Mouse (Mus musculus) kidney, adult 2 months (tissue): ENCODE results near the gene Zfp710. TPM values are rescaled to one million over a fixed set of nuclear protein-coding genes. Genes with fewer than 3 reads are reported as not detected.

Experiments used
- DNase-seq: peaks from one replicate; pipeline ENCODE4 v3.0.0; 2021
- H3K27ac ChIP-seq: fragments of 200-500 bp; 2 replicates; pipeline ENCODE4 v1.5.1; 2012; ENCODE audit warnings: low read depth, low read length, control low read depth, inconsistent platforms; ENCODE audit not compliant: insufficient read depth
- H3K27me3 ChIP-seq: fragments of 200-500 bp; replicated peaks from 2 replicates; pipeline ENCODE4 v1.6.1; 2012; ENCODE audit warnings: mild to moderate bottlenecking, moderate library complexity, low read length, inconsistent platforms; ENCODE audit not compliant: control insufficient read depth, insufficient read depth
- H3K36me3 ChIP-seq: fragments of 200-500 bp; 2 replicates; pipeline ENCODE4 v1.6.1; 2012; ENCODE audit warnings: mild to moderate bottlenecking, moderate library complexity, low read length, inconsistent platforms; ENCODE audit not compliant: control insufficient read depth, insufficient read depth
- H3K4me1 ChIP-seq: fragments of 200-500 bp; 2 replicates; pipeline ENCODE4 v1.6.1; 2011; ENCODE audit warnings: low read length; ENCODE audit not compliant: control insufficient read depth, insufficient read depth
- H3K4me3 ChIP-seq: fragments of 200-500 bp; 2 replicates; pipeline ENCODE4 v1.5.1; 2011; ENCODE audit warnings: mild to moderate bottlenecking, low read depth, low read length, control low read depth; ENCODE audit not compliant: insufficient read depth
- CTCF ChIP-seq: fragments of 200-500 bp; conservative IDR thresholded peaks from 2 replicates; pipeline ENCODE4 v1.5.1; 2011; ENCODE audit warnings: low read depth, mild to moderate bottlenecking, control low read depth, low read length, moderate library complexity, mixed read lengths; ENCODE audit not compliant: insufficient read depth, insufficient read length
- POLR2A ChIP-seq: fragments of 200-500 bp; IDR thresholded peaks from one replicate; pipeline ENCODE4 v1.6.1; 2011; ENCODE audit warnings: low read depth, low read length, control low read depth
- WGBS: fragments of 180-500 bp; shearing (Covaris S2); methylation state at CpG from one replicate; pipeline ENCODE4 v1.1.7; 2018; 5-methylcytosine and 5-hydroxymethylcytosine counted together
- polyA plus RNA-seq: library from polyadenylated mRNA; depleted of rRNA; stranded (reverse); fragments of >200 nt; gene quantifications from 2 replicates; pipeline ENCODE4 v1.2.3, GENCODE M21; 2012

The Zfp710 gene
- polyA plus RNA-seq, 1 experiment = 22.6 TPM

- TF ChIP-seq CTCF (no peak), POLR2A (peak; percentile 16)
Observed at GRCm38 (mm10) chr7:80085970-80086715, 61.5 kb downstream of the Zfp710 start.

GRCm38 (mm10) chr7:80088191-80088590 is 63.6 kb downstream of the Zfp710 start:
- 58% methylated on average over 9 of the region's 9 CpGs for WGBS
- Histone ChIP-seq H3K36me3 (no peaks in the 10 kb centered on the region), H3K4me3 (no peak overlapping the region), H3K27me3 (no peaks in the 10 kb centered on the region), H3K4me1 (peaks cover 14% of the 10 kb centered on the region; the same call in 1 of the 2 replicates), H3K27ac (no peak overlapping the region)
- DNase-seq = no peak
- TF ChIP-seq POLR2A (no peak), CTCF (no peak; the same call in 1 of the 2 replicates)

More at GRCm38 (mm10) chr7:80085970-80086715, 61.5 kb downstream of the Zfp710 start:
- Histone ChIP-seq H3K27ac (peak overlapping the region; percentile 29), H3K36me3 (no peaks in the 10 kb centered on the region), H3K27me3 (no peaks in the 10 kb centered on the region), H3K4me3 (peak overlapping the region; percentile 0; the same call in 1 of the 2 replicates), H3K4me1 (peaks cover 11% of the 10 kb centered on the region; the same call in 1 of the 2 replicates)
- 44% methylated on average over 33 of the region's 33 CpGs for WGBS
- peak; percentile 79 for DNase-seq

GRCm38 (mm10) chr7:80090191-80091003 is 65.8 kb downstream of the Zfp710 start:
- no peak overlapping the region for H3K27ac ChIP-seq
- no peak for TF ChIP-seq CTCF
- no peak for TF ChIP-seq POLR2A
- H3K4me3 ChIP-seq = no peak overlapping the region
- H3K4me1 ChIP-seq = peaks cover 12% of the 10 kb centered on the region; the same call in 1 of the 2 replicates
- H3K27me3 ChIP-seq = no peaks in the 10 kb centered on the region
- DNase-seq = no peak
- H3K36me3 ChIP-seq = 0 out of 2 replicates have a peak, but pooled peaks cover 2% of the 10 kb centered on the region
- WGBS = 84% methylated on average over 18 of the region's 18 CpGs

DNA sequence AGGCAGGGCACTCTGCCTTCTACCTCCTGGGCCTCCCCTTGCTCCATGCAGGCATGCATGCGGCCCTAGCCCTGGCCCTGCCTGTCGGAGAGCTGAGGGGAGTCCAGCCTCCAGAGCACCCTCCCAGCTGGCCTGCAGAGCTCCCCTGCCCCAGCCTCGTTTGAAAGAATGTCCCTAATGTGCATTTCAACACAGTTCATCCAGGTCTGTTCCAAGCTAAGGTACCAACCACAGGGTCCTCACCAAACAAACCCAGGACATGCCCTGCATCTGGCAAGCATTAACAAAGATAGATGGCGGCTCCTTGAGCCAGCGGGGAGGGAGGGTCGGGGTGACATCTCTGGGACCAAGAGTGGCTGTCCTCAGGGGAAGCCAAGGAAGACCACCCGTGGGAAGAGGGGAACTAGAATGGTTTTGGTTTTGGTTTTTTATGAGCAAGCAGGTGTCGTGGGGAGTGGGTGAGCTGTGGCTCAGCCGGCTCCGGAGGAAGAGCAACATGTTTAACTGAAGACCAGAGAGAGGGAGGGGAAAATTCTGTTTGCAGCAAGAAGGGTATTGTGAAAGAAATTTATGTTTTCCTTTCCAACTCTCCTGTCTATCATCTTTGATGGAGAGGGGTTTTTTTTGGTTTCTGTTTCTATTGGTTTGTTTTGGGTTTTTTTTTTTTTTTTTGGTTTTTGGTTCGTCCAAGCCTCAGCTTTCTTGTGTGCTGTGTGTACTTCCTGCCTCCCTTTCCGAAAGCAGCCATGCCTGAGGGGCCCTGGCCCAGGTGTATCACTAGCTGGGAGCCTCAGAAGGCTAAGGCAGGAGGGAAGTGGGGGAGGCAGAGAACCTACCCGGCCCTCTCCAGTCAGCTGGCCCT is 66.6 kb downstream of the Zfp710 start:
- WGBS = 55% methylated on average over 13 of the region's 13 CpGs
- Histone ChIP-seq H3K4me1 (0 out of 2 replicates have a peak, but pooled peaks cover 7% of the 10 kb centered on the region), H3K27ac (no peak overlapping the region), H3K4me3 (no peak overlapping the region), H3K36me3 (peaks cover 3% of the 10 kb centered on the region; the same call in 1 of the 2 replicates), H3K27me3 (no peaks in the 10 kb centered on the region)
- no peak for DNase-seq
- TF ChIP-seq CTCF = no peak
- TF ChIP-seq POLR2A = no peak

DNA sequence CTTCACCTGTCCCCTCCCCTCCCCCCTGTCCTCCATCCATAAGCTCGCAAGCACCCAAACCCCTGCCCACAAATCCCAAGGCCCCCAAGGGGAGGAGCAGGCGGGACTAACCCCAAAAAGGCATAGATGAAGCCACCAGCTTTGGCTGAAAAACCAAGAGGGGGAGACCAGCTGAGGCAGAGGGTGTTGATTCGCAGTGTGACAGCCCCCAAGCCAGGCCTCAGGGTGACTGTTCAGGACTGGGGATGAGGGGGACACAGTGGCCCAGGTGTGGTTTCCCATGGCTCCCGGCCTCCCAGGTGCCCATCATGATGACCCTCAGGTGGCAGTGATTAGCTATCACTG is 67.2 kb downstream of the Zfp710 start:
- 85% methylated on average over 4 of the region's 4 CpGs for WGBS
- Histone ChIP-seq H3K4me3 (no peak overlapping the region), H3K36me3 (peaks cover 3% of the 10 kb centered on the region; the same call in 1 of the 2 replicates), H3K27me3 (no peaks in the 10 kb centered on the region), H3K4me1 (0 out of 2 replicates have a peak, but pooled peaks cover 4% of the 10 kb centered on the region), H3K27ac (no peak overlapping the region)
- no peak for TF ChIP-seq POLR2A
- no peak for TF ChIP-seq CTCF
- no peak for DNase-seq

DNA sequence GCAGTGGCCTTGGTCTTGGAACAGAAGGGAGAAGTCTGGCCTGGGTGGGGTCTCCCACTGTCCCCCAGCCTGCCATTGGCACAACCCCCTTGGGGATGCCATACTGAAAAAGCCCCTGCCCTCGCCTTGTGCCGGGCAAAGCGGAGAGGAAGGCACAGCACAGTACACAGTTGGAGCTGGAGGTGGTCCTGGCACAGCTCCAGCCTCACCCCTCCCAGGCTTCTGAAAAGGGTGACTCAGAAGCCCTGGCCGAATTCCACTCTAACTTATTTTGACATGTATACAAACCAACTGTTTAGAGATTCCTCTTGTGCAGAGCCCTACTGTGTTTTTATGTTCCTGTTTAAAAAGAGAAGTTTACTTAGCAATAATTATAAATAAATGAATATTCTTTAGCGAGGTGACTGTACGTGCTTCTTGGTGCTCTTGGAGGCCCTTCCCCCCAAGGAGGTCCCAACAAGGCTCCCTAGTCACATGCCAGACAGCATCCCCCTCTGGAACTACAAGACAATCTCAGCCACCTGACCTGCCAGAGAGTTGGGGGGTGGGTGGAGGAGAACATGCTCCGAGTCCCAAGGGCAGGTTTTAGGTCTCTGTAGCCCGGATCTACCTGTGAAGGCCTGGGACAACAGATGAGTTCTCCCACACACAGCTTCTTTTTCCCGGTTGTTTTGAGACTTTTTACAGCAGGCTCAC is 67.9 kb downstream of the Zfp710 start:
- Histone ChIP-seq H3K27me3 (no peaks in the 10 kb centered on the region), H3K27ac (0 out of 2 replicates have a peak overlapping the region, but pooled peaks have one; percentile 7), H3K4me3 (no peak overlapping the region), H3K36me3 (peaks cover 3% of the 10 kb centered on the region; the same call in 1 of the 2 replicates), H3K4me1 (0 out of 2 replicates have a peak, but pooled peaks cover 4% of the 10 kb centered on the region)
- peak; percentile 55 for DNase-seq
- TF ChIP-seq POLR2A (no peak), CTCF (no peak)
- 45% methylated on average over 9 of the region's 9 CpGs for WGBS
